Mouse (Mus musculus) stomach, postnatal 0 days (tissue): ENCODE results near the gene Krtcap2.

Experiments
- CTCF ChIP-seq: IDR thresholded peaks from 2 replicates; pipeline ENCODE4 v1.5.1; 2016; ENCODE audit warnings: antibody characterized with exemption, low read depth, mild to moderate bottlenecking, moderate library complexity
- EP300 ChIP-seq: optimal IDR thresholded peaks from 2 replicates; pipeline ENCODE3; 2016; ENCODE audit warnings: antibody characterized with exemption

DNA sequence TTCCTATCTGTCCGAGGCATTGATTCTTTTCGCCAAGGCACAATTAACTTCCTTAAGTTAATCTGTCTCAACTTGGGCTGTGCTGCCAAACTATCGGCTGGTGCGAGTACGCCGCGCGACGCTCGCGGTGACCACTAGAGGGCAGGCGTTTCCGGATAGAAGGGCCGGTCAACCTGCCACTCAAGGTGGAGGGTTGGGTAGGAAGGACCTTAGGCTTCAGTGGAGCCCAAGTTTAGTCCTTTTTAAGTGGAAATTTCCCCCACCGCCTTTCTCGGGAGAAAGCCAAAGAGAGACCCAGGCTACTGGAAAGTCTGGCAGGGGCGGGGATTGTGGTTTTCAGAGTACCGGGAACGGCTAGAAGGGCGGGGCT lies 17.6 kb upstream of the Krtcap2 start:
- TF ChIP-seq CTCF (peak; percentile 98), EP300 (no peak)
